Mouse (Mus musculus) lung, adult 2 months (tissue): ENCODE data around the gene Erich4.

Experiments
- CTCF ChIP-seq: fragments of 200-500 bp; IDR thresholded peaks from 2 replicates; pipeline ENCODE4 v1.5.1; 2011; ENCODE audit warnings: mild to moderate bottlenecking, low read length, control low read depth; ENCODE audit not compliant: insufficient read depth
- POLR2A ChIP-seq: fragments of 200-500 bp; IDR thresholded peaks from 2 replicates; pipeline ENCODE4 v1.6.1; 2011; ENCODE audit warnings: low read depth, mild to moderate bottlenecking, control low read depth, low read length, borderline replicate concordance; ENCODE audit errors: extremely low read depth

DNA sequence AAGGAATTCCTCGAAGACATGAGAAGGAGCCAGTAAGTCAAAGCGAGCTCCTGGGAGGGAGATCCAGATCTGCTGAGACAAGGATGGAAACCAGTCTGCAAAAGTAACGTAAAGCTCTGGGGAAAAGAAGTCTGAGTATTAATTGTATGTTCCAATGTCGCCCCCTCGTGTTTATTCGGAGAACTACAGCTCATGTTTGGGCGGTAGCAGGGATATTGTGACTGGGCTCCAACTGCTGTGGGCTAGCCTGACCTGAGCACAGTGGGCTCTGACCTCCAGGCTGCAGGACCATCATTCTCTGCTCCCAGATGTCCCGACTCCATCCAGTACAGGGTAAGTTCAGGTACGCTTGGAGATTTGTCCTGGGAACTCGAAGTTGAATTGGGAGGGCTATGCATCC is 16.0 kb downstream of the Erich4 start:
- TF ChIP-seq POLR2A (no peak), CTCF (peak; percentile 60)
